Mouse (Mus musculus): Measurements from ENCODE around the gene Prss58. TPM values are rescaled to one million over a fixed set of nuclear protein-coding genes. Genes with fewer than 3 reads are reported as not detected.

Prss58 gene
- not detected for polyA plus RNA-seq (2017; shearing (Covaris generic))

GRCm38 (mm10) chr6:40900287-40900686, at the start of gene Prss58:
TSS of gene Prss58 (minus strand) at chr6:40900387.
- no peak for ATAC-seq

GRCm38 (mm10) chr6:40940457-40940856, 40.3 kb upstream of the Prss58 start, which contains the start of gene 1700074P13Rik:
TSS of gene 1700074P13Rik (minus strand) at chr6:40940557.
- no peak for ATAC-seq

- no peak for ATAC-seq
Observed at GRCm38 (mm10) chr6:40919954-40920353, 19.8 kb upstream of the Prss58 start.

GRCm38 (mm10) chr6:40894716-40895115, 5.5 kb downstream of the Prss58 start:
- ATAC-seq, result no peak

GRCm38 (mm10) chr6:40893577-40893976, 6.6 kb downstream of the Prss58 start:
- no peak for ATAC-seq

GRCm38 (mm10) chr6:40891754-40892153, 8.4 kb downstream of the Prss58 start:
- ATAC-seq, result no peak

- ATAC-seq, result peak; percentile 88
Observed at GRCm38 (mm10) chr6:40890973-40891372, 9.2 kb downstream of the Prss58 start.

- no peak for ATAC-seq
Observed at GRCm38 (mm10) chr6:40887394-40887793, 12.8 kb downstream of the Prss58 start, which contains the start of gene Moxd2. TSS of gene Moxd2 (minus strand) at chr6:40887494.

GRCm38 (mm10) chr6:40845283-40845682, 54.9 kb downstream of the Prss58 start:
- no peak for ATAC-seq

Other genes with a start within 250 kb of the Prss58 start
- gene Moxd2, start 12.9 kb downstream of the Prss58 start, polyA plus RNA-seq (2017; shearing (Covaris generic)), result under 1 TPM; 0.33 to 0.46 TPM
- gene 1700074P13Rik, start 40.2 kb upstream of the Prss58 start, polyA plus RNA-seq (2017; shearing (Covaris generic)), result not detected
- gene Gm4744, start 51.5 kb upstream of the Prss58 start, polyA plus RNA-seq (2017; shearing (Covaris generic)), result not detected
- gene 1810009J06Rik, start 64.4 kb upstream of the Prss58 start, polyA plus RNA-seq (2017; shearing (Covaris generic)), result 1 to 10 TPM in 1 of 2 experiments, not detected in 1; 1.0 TPM
- not detected for gene Gm2663, start 99.1 kb upstream of the Prss58 start, polyA plus RNA-seq (2017; shearing (Covaris generic))
- gene 2210010C04Rik, start 135.1 kb upstream of the Prss58 start, polyA plus RNA-seq (2017; shearing (Covaris generic)), result not detected

Measured in CD4-positive, CD25-positive, alpha-beta regulatory T cell, adult 4 months (primary cell).